20 mouse cellular contexts compared by ENCODE assay signal in the genomic region with DNA sequence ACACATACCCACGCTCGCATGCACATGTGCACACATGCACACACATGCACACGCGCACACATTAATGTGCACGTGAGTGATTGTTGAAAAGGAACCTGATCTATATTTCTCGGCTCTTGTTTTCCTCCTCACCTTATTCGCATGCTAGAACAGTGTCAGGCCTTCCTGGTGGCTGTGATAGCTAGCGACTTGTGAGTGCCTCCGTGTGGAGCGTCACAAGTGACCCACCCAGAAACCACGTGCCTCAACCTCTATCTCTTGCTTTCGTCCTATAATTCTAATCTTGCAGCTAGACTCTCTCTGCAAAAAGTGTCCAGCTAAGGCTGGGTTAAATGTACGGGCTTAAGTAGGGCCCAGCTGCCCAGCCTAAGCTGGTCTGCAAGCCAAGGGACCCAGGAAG.
"Had no signal": no experiment of that assay in that cellular context is flagged by ENCODE, and none has a peak within 500 bp of the region (broad histone marks: within the 10 kb centered on the region; RNA-seq: fewer than 3 reads in every experiment).

No protein-coding gene starts in this region.

- H3K4me3 ChIP-seq: gastrocnemius, adult 2 months; heart, adult 2 months; heart, embryonic 13.5 days; heart, embryonic 15.5 days; hindbrain, embryonic 10.5 days; hindbrain, embryonic 12.5 days; intestine, embryonic 15.5 days; left cerebral cortex, adult 2 months; limb, embryonic 10.5 days; limb, embryonic 12.5 days had no signal

- H3K27ac ChIP-seq: gastrocnemius, adult 2 months; heart, adult 2 months; heart, embryonic 13.5 days; heart, embryonic 15.5 days; hindbrain, embryonic 10.5 days; hindbrain, embryonic 12.5 days; hindbrain, embryonic 14.5 days; intestine, embryonic 15.5 days; left cerebral cortex, adult 2 months; limb, embryonic 10.5 days; limb, embryonic 12.5 days had no signal

- DNase-seq: gastrocnemius, adult 2 months; gastrocnemius, postnatal 10 days; gastrocnemius, postnatal 25 days; heart, adult 2 months; heart, postnatal 14 days; heart, postnatal 36 days; kidney, adult 18-20 months; kidney, adult 8-10 months; kidney, postnatal 25 days; kidney, postnatal 4 days; liver had no signal
